Mouse (Mus musculus) thymus, adult 2 months (tissue): ENCODE results near the gene Ostm1.

Experiments
- CTCF ChIP-seq: fragments of 200-500 bp; IDR thresholded peaks from 2 replicates; pipeline ENCODE4 v1.5.1; 2012; ENCODE audit warnings: mild to moderate bottlenecking, control low read depth, low read length, moderate library complexity, borderline replicate concordance; ENCODE audit not compliant: control insufficient read depth, poor library complexity, insufficient read depth; ENCODE audit errors: extremely low read depth
- POLR2A ChIP-seq: fragments of 200-500 bp; IDR thresholded peaks from 2 replicates; pipeline ENCODE4 v1.6.1; 2012; ENCODE audit warnings: mild to moderate bottlenecking, low read length, control low read depth, moderate library complexity; ENCODE audit not compliant: control insufficient read depth, poor library complexity, insufficient read depth; ENCODE audit errors: extremely low read depth

DNA sequence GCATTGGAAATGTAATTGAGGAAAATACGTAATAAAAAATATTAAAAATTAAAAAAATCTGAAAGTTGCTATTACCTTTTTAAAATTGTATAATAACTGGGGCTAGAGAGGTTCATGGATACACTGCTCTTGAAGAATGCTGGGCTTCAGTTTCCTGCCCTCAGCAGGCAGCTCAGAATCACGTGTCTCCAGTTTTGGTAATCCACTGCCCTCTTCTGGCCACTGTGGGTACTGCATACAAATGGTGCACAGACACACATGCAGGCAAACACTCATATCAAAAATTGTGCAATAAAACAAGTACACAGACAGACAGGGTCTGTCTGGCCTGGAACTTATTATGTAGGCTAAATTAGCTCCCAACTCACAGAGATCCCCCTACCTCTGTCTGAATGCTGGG lies 21.3 kb downstream of the Ostm1 start:
- TF ChIP-seq CTCF (no peak), POLR2A (no peak)
